Mouse (Mus musculus) spleen, adult 2 months (tissue): ENCODE results near the gene Gnaq. TPM values are rescaled to one million over a fixed set of nuclear protein-coding genes. Genes with fewer than 3 reads are reported as not detected.
A peak's percentile ranks its signal among the peaks of the same experiment; 100 is the strongest.

ENCODE experiments used
- DNase-seq, 2 experiments: peaks; one replicate each; pipeline versions ENCODE4 v3.0.0 to v3.0.0-alpha.2; 2012 to 2021; ENCODE audit warnings: low spot score in 2 of 2, low read depth in 1 of 2
- H3K27ac ChIP-seq: fragments of 200-500 bp; 2 replicates; pipeline ENCODE4 v1.5.1; 2012; ENCODE audit warnings: low read length, inconsistent platforms; ENCODE audit not compliant: insufficient read depth
- H3K27me3 ChIP-seq: fragments of 200-500 bp; 2 replicates; pipeline ENCODE4 v1.6.1; 2012; ENCODE audit warnings: mild to moderate bottlenecking, moderate library complexity, low read length, inconsistent platforms; ENCODE audit not compliant: control insufficient read depth, insufficient read depth
- H3K36me3 ChIP-seq: fragments of 200-500 bp; 2 replicates; pipeline ENCODE4 v1.6.1; 2012; ENCODE audit warnings: mild to moderate bottlenecking, low read length, inconsistent platforms; ENCODE audit not compliant: control insufficient read depth, insufficient read depth
- H3K4me1 ChIP-seq: fragments of 200-500 bp; 2 replicates; pipeline ENCODE4 v1.6.1; 2011; ENCODE audit warnings: inconsistent platforms; ENCODE audit not compliant: control insufficient read depth, insufficient read depth, insufficient read length
- H3K4me3 ChIP-seq: fragments of 200-500 bp; 2 replicates; pipeline ENCODE4 v1.5.1; 2011; ENCODE audit warnings: mild to moderate bottlenecking, inconsistent platforms; ENCODE audit not compliant: insufficient read depth, insufficient read length; ENCODE audit errors: extremely low read depth
- CTCF ChIP-seq: fragments of 200-500 bp; IDR thresholded peaks from 2 replicates; pipeline ENCODE4 v1.5.1; 2011; ENCODE audit warnings: mild to moderate bottlenecking, inconsistent platforms; ENCODE audit not compliant: insufficient read depth, insufficient read length, insufficient replicate concordance; ENCODE audit errors: extremely low read depth
- POLR2A ChIP-seq: fragments of 200-500 bp; IDR thresholded peaks from 2 replicates; pipeline ENCODE4 v1.6.1; 2011; ENCODE audit warnings: low read depth, low read length, inconsistent platforms
- WGBS: fragments of 180-500 bp; shearing (Covaris S2); methylation state at CpG from one replicate; pipeline ENCODE4 v1.1.7; 2018; 5-methylcytosine and 5-hydroxymethylcytosine counted together
- polyA plus RNA-seq: library from polyadenylated mRNA; depleted of rRNA; stranded (reverse); fragments of >200 nt; gene quantifications from 2 replicates; pipeline ENCODE4 v1.2.3, GENCODE M21; 2012

The Gnaq gene
- polyA plus RNA-seq, 1 experiment: 7.3 TPM

DNA sequence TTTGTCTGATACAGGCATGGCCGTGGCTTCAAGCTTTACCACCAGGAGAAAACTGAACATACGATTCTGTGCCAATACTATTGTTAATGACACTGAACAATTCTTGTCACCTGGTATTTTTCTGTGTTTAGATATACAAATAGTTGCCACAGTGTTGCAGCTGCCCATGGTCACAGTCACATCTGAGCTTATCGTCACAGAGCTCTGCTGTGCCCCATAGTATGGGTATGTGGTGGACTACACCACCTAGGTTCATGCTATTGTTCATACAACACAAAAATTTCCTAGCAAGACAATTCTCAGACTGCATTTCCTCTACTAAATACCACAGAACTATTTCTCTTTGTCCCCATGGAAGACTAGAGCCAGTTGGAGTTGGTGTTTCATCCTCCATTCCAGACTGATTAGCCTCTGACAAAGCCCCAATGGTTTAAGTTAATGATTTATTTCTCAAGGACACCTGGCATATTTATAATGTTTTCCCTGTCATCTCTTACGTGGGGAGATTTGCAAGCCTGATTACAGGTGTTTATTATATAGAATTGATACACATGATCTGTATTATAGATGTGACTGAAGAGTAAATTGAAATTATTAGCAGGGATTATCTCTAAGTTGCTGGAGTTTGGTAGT lies 207.4 kb downstream of the Gnaq start:
- WGBS: 92% methylated on average over 4 of the region's 4 CpGs

DNA sequence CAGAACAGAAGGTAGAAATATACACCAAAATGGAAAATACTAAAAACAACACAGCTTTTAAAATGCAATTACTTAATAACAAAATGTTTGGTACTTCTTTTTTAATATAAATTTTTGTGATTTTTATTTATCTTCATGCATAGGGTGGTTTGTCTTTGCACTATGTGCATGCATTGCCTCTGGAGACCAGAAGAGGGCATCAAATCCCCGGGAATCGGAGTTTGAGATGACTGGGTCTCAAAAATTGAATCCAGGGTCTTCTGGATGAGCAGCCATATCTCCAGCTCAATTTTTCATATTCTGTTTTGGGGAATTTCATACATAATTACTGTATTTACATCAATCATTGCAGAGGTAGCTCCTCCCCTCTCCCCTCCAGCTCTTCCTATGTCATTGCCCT lies 210.1 kb downstream of the Gnaq start:
- H3K4me3 ChIP-seq: no peak overlapping the region
- H3K36me3 ChIP-seq: no peaks in the 10 kb centered on the region
- no peak for TF ChIP-seq POLR2A
- no peak overlapping the region for H3K27ac ChIP-seq
- no peaks in the 10 kb centered on the region for H3K4me1 ChIP-seq
- DNase-seq: no peak
- WGBS: 75% methylated on average over 2 of the region's 2 CpGs
- no peaks in the 10 kb centered on the region for H3K27me3 ChIP-seq

More for the DNA sequence above, 207.4 kb downstream of the Gnaq start:
- no peak for DNase-seq
- Histone ChIP-seq H3K27ac (no peak overlapping the region), H3K36me3 (peaks cover 3% of the 10 kb centered on the region; the same call in 1 of the 2 replicates), H3K27me3 (no peaks in the 10 kb centered on the region), H3K4me1 (no peaks in the 10 kb centered on the region), H3K4me3 (no peak overlapping the region)
- TF ChIP-seq CTCF (no peak), POLR2A (no peak)

DNA sequence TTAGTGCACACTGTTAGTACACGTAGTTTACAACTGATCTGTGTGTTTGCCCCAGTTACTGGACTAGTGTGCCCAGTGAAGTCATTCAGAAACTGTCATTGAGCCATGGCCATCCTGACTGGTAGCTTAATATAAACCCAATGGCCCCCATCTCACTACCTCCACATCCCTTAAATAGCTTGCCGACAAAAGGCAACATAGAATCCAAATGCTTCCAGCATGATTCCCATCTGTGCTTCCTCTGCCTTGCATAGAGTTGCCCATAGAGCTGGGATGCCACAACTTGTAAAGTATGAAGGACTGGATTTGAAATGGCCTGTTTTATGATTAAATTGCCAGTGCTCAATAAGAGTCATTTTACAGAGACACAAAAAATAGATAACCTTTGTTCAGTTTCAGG lies 212.9 kb downstream of the Gnaq start:
- no peak overlapping the region for H3K27ac ChIP-seq
- H3K36me3 ChIP-seq: no peaks in the 10 kb centered on the region
- H3K4me1 ChIP-seq: no peaks in the 10 kb centered on the region
- DNase-seq: no peak
- no peak for TF ChIP-seq POLR2A
- TF ChIP-seq CTCF: no peak
- H3K27me3 ChIP-seq: no peaks in the 10 kb centered on the region
- 94% methylated on average over 2 of the region's 2 CpGs for WGBS
- no peak overlapping the region for H3K4me3 ChIP-seq

DNA sequence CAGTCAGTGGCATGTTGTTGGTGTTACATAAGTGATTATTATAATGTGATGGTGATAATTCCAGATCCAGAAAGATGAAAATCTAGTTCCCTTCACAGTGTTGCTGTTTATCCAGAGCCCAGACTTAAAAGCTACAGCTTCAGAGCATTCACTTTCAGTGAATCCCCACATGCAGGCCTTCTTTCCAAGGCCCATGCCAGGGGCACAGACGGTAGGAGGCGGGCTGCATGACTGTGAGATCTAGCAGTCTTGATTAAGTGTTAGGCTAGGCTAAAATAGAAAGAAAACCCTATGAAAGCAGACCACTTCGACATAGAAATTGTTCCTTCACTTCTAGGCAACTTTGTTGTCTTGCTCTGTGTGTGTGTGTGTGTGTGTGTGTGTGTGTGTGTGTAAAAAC lies 214.4 kb downstream of the Gnaq start:
- Histone ChIP-seq H3K4me3 (no peak overlapping the region), H3K36me3 (no peaks in the 10 kb centered on the region), H3K27me3 (no peaks in the 10 kb centered on the region), H3K4me1 (no peaks in the 10 kb centered on the region), H3K27ac (no peak overlapping the region)
- no peak for TF ChIP-seq POLR2A
- no peak for TF ChIP-seq CTCF
- 91% methylated on average over 3 of the region's 3 CpGs for WGBS
- no peak for DNase-seq

DNA sequence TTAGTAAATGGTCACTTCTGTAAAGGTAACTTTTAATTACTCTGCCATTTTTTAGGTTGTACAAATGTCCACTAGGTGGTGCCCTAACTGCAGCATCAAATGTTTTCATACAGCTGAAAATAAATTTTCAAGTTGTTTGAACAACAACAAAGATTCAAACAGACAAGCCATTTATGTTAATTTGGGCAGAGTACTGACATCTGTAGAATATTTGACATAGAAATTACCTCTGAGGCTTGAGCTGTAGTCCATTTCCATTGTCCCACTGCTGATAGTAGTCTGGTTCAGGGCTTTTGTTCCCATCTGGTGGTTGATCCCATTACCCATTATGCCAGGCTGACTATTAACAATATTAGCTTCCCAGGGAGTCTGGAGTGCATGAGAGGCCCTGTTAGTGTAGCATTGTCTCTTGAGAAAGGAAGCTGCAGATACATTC lies 221.1 kb downstream of the Gnaq start:
- DNase-seq: peak in 1 of 2 experiments; percentile 18

DNA sequence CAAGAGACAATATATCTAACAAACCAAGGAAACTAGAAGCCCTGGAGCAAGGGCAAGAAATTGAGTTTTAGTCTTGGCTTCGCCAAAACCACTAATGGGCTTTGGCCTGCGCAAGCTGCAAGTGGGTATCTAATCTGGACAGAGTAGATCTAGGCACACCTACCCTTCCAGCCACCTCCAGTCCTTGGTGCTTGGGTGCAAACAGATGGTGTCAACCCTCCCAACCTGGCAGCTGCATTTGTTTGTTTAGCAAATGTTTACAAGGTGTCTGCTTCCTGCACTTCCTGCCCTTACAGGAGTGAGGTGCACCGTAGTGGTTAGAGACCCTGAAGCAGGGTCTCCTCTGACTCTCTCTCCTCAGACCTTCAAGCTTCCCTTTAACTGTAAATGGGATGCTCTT lies 225.5 kb downstream of the Gnaq start:
- no peak for DNase-seq
- Histone ChIP-seq H3K4me3 (no peak overlapping the region), H3K4me1 (no peaks in the 10 kb centered on the region), H3K27me3 (no peaks in the 10 kb centered on the region), H3K27ac (no peak overlapping the region), H3K36me3 (no peaks in the 10 kb centered on the region; the same call in 1 of the 2 replicates)
- TF ChIP-seq POLR2A (no peak), CTCF (no peak)
- 82% methylated on average over 3 of the region's 3 CpGs for WGBS

More for the DNA sequence above, 221.1 kb downstream of the Gnaq start:
- no peaks in the 10 kb centered on the region for H3K27me3 ChIP-seq
- no peak overlapping the region for H3K4me3 ChIP-seq
- no peak for TF ChIP-seq POLR2A
- TF ChIP-seq CTCF: no peak
- H3K27ac ChIP-seq: no peak overlapping the region
- H3K36me3 ChIP-seq: no peaks in the 10 kb centered on the region
- no peaks in the 10 kb centered on the region for H3K4me1 ChIP-seq

DNA sequence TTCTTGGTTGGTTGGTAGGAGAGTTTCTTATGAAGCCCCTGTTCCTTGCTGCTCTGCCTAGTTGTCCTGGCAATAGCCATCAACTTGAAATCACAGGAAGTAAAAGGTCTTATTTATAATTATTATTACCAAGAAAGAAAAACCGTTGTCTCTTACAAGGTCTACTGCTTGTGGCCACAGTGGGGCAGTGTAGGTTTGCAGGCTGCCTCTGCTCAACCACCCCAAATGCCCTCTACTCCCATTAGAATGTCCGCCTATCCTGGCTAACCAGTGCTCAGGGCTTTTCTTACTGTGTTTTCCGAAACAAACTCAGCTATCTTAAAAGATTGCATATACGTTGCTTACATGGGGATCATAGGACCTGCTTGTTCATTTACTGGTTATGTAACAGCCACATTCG lies 226.3 kb downstream of the Gnaq start:
- 71% methylated on average over 5 of the region's 5 CpGs for WGBS
- H3K27me3 ChIP-seq: no peaks in the 10 kb centered on the region
- no peaks in the 10 kb centered on the region; the same call in 1 of the 2 replicates for H3K36me3 ChIP-seq
- no peaks in the 10 kb centered on the region for H3K4me1 ChIP-seq
- H3K4me3 ChIP-seq: no peak overlapping the region
- DNase-seq: no peak
- TF ChIP-seq CTCF (peak; percentile 10; the same call in 1 of the 2 replicates), POLR2A (no peak)
- no peak overlapping the region for H3K27ac ChIP-seq
